Mouse (Mus musculus) duodenum, adult 2 months (tissue): ENCODE measurements around the gene Trank1. TPM values are rescaled to one million over a fixed set of nuclear protein-coding genes. Genes with fewer than 3 reads are reported as not detected.

Experiments used
- polyA plus RNA-seq: library from polyadenylated mRNA; depleted of rRNA; stranded (reverse); fragments of >200 nt; gene quantifications from 2 replicates; pipeline ENCODE4 v1.2.3, GENCODE M21; 2012; ENCODE audit warnings: low replicate concordance; rRNA removed

The Trank1 gene
- polyA plus RNA-seq: 0.08 and 0.11 TPM in 2 replicates

GRCm38 (mm10) chr9:111311031-111311842, at the start of gene Trank1:
Gene Trank1 (plus strand): TSS chr9:111311739.

GRCm38 (mm10) chr9:111271434-111272160, 39.9 kb upstream of the Trank1 start, which contains the start of the genes Mlh1 and Epm2aip1:
Gene Mlh1 (minus strand): TSS chr9:111271791.
Gene Epm2aip1 (plus strand): TSS chr9:111271929.

GRCm38 (mm10) chr9:111438904-111439835, 127.6 kb downstream of the Trank1 start, which contains the start of gene Dclk3:
Gene Dclk3 (plus strand): TSS chr9:111439081.

Other genes starting within 250 kb of the Trank1 start
- 8.3 and 10.2 TPM in 2 replicates for gene Lrrfip2, start 194.1 kb upstream of the Trank1 start, polyA plus RNA-seq
- gene Mlh1, start 39.9 kb upstream of the Trank1 start, polyA plus RNA-seq: 4.0 and 8.6 TPM in 2 replicates
- 1.0 and 2.3 TPM in 2 replicates for gene Epm2aip1, start 39.8 kb upstream of the Trank1 start, polyA plus RNA-seq
- gene Dclk3, start 127.3 kb downstream of the Trank1 start, polyA plus RNA-seq: 1.0 and 1.4 TPM in 2 replicates